Mouse (Mus musculus): ENCODE measurements around the gene Gfi1b.

Gfi1b gene

DNA sequence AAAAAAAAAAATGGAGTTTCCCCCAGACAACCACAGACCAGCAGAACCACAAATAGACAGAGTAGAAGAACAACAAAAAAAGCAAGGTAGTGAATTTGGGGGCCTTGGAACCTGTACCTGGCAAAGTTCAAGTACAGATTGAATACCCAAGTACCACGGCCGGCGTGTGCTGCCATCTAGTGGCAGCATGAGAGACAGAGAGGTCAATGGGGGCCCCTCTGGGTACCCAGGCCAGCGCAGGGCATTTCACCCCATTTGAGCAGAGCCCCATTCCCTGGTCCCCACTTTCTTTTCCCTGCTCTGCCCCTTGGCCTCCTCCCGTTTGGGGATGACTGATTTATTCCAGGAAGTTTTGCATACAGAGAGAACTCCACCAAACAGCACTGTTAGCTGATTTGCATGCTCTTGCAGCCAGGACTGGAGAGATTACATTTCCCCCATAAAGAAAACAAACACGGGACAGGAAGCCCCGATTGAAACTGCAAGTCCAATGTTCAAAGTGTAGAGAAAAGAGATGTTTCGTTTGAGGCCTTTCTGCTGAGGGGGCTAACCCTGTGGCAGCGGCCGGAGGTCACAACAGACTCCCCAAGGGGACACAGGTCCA is 841 bp upstream of the Gfi1b start:
- DNase-seq (ENCODE audit: low spot score): peak; percentile 35

DNA sequence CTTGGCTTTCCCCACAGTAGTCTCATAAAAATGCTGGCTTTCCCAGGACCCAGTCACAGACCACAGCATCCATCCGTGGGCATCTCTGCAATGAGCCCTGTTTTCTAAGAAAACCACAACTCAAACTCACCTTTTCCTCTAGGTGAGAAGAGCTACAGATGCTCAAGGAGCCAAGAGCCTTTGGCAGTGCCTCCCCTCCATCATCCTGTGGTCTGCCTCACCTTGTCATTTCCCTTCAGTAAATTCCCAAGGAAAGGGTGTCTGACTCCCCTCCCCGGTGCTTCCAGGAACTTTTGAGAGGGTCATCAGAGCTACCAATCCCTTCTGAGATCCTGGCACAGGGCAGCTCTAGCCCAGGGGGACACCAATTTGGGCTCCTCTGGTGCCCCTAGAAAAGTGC is 671 bp downstream of the Gfi1b start:
- DNase-seq (ENCODE audit: low spot score): no peak

DNA sequence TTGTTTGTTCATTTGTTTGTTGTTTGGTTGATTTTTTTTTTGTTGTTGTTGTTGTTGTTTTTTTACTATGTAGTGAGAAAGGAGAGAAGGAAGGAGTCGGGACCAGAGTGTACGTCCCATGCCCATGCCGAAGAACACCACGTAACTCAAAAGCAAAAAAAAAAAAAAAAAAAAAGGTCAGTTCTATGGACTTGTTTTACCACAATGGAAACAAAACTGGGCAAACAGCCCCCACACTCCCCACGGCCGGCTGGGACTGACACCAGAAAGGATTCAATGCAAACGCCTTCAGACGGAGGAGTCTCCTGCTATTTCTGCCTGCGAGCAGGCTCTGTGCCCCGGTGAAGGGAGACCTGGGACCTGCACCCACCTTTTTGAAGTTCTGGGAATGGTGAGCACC is 1.3 kb downstream of the Gfi1b start:
- no peak for DNase-seq (ENCODE audit: low spot score)

GRCm38 (mm10) chr2:28619369-28619768 is 2.4 kb downstream of the Gfi1b start:
- no peak for DNase-seq (ENCODE audit: low spot score)

GRCm38 (mm10) chr2:28618777-28619336 is 2.9 kb downstream of the Gfi1b start:
- DNase-seq (ENCODE audit: low spot score): no peak

GRCm38 (mm10) chr2:28617498-28618486 is 4.0 kb downstream of the Gfi1b start:
- DNase-seq (ENCODE audit: low spot score): no peak

GRCm38 (mm10) chr2:28616874-28617273 is 4.9 kb downstream of the Gfi1b start:
- no peak for DNase-seq (ENCODE audit: low spot score)

GRCm38 (mm10) chr2:28616358-28616757 is 5.4 kb downstream of the Gfi1b start:
- DNase-seq (ENCODE audit: low spot score): no peak

DNA sequence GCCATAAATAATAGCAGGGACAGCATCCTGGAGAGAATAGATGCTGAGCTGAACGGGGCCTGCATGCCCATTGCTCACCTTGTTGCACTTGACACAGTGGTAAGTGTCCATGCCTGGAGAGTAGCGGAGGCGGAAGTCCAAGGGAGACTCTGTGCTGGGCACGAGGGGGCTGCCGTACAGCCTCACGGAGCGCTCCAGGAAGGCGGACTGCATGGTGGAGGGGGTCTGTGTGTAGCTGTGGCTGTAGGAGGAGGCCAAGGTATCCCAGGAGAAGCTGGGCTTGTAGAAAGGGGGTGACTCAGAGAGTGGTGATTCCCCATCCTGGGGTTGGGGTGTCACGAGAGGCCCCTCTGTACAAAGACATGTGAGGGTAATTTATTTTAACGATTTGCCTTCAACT is 8.2 kb downstream of the Gfi1b start:
- no peak for DNase-seq (ENCODE audit: low spot score)

- no peak for DNase-seq (ENCODE audit: low spot score)
These were observed 9.2 kb downstream of the Gfi1b start for GRCm38 (mm10) chr2:28612436-28613063.

DNA sequence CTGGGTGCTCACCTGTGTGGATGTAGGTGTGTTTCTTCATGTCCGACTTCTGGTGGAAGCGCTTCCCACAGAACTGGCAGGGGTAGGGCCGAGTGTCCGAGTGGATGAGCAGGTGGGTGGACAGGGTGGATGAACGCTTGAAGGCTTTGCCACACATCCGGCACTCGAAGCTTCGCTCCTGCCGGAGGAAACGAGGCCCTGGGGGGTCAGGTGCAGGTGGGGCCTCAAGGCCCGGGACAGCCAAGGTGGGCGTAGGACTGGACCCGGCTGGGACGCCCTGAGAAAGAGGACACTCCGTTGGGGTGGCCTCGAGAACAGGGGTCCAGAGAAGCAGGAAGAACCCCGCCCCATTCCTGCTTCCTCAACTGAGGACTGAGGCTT is 10.4 kb downstream of the Gfi1b start:
- DNase-seq (ENCODE audit: low spot score): no peak

DNA sequence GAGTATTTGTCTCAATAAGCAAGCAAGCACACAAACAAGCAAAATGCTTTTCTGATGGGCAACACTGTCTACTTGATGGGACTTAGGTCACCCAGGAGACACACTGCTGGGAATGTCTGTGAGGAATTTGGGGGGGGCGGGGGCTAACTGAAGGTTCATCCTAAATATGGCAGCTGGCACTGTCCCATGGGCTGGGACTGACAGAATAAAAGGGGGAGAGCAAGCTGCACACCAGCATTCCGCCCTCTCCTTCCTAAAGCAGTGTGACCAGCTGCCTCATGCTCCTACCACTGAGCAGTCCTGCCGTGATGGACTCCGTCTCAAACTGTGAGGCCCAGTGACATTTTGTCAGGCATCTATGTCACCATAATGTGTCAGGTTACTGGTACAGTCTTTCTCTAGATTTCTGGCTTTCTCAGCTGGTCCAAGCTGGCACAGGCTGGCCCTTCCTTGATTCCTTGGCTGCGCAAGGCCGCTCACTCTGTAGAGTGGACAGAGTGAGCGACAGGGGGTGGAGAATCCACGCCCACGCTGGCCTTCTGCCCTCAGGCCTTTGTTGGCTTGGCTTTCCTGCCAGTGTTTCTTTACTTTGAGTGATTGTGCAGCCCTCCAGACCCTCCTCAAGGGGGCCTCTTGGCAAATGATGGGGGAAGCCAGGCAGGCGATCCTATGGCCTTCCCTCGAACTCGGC is 10.9 kb downstream of the Gfi1b start:
- no peak for DNase-seq (ENCODE audit: low spot score)

DNA sequence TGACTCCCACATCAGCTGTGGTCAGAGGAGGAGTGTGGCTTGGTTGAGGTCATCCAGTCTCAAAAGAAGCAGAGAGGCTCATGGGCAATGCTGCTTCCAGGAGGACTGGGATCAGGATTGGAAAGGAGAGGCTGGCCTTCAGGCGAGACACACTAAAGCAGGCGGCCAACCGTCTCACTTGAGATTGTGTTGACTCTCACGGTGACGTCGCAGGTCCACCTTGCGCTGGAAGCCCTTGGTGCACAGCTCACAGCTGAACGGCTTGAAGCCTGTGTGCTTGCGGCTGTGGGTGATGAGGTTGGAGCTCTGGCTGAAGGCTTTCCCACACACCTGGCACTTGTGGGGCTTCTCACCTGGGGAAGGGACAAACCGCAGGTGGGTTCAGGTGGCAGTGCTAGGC is 11.9 kb downstream of the Gfi1b start:
- no peak for DNase-seq (ENCODE audit: low spot score)

- DNase-seq (ENCODE audit: low spot score): no peak
These were observed 14.2 kb downstream of the Gfi1b start for GRCm38 (mm10) chr2:28607341-28608165.

DNA sequence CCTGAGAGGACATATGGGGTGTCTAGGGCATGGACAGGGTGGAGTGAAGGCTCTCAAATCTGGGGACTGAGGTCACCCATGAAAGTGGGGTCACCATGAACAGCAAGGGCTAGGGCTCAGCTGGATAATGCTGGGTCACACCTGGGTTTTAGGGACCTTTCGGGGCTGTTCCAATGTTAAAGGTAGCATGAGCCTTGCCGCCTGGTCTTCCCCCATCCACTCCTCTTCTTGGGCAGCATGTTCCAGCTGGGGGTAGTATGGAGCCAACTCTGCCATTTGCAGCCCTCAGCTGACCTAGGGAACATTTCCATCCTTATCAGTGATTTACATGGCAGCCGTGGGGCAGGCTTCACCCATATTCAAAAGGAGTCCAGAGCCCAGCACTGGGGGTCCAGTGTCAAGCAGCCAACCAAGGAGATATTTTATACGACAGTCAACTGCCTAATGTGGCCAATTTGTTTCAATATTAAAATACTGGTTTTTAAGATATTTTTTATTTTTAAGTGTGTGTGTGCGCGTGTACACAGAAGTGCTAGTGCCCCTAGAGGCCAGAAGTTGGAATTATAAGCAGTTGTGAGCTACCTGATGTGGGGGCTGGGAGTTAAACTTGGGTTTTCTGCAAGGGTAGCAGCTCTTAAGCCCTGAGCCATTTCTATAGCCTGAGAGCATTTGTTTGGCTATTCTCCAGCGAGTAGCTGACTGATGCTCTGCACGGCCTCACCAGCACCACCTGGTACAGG is 15.0 kb downstream of the Gfi1b start:
- no peak for DNase-seq (ENCODE audit: low spot score)

DNA sequence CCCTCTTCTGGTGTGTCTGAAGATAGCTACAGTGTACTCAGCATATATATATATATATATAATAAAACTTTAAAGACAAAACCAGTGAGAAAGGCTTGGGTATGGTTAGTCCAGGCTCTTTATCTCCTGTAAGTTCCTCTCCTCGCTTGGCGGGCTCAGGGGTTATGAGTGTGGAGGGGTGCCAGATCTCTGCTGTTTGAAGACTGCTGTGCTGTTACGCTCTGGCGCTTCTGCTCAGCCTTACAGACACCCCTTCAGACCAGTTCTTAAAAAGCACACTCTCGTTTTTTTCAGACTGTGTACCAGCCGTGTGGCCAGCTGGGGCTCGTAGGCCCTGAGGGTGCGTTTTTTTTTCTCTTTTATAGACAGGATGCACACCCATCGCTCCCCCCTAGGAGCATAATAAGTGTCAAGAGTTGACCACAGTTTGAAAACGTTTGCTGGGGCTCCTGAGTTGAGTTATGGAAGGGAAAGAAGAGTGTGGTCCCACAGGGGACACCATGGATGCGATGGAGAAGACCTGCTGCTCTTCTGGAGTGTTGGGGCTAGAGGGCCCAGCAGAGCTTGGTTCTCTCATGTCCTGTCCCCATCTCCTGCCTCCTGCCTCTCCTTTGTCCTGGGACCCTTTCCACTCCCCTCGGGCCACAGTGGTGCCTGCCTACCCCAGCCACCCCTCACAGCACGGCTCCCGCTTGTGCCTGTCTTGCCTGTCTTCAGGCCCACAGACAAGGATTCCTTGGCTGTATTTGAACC is 15.8 kb downstream of the Gfi1b start:
- DNase-seq (ENCODE audit: low spot score): no peak

DNA sequence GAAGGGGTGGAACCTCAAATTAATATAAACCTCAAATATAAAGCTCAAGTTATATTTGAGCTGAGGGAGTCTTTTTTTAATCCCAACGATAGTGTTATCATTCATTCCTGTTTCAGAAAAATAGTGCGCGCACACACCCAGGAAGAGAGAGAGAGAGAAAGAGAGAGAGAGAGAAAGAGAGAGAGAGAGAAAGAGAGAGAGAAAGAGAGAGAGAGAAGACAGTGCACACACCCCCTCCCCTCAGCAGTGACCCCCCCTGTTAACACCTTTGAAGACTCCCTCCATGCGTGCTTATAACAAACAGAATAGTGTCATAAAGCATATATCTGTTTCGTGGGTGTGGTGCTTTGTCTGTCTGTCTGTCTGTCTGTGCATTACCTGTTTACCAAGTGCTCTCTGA is 18.2 kb downstream of the Gfi1b start:
- DNase-seq (ENCODE audit: low spot score): no peak

DNA sequence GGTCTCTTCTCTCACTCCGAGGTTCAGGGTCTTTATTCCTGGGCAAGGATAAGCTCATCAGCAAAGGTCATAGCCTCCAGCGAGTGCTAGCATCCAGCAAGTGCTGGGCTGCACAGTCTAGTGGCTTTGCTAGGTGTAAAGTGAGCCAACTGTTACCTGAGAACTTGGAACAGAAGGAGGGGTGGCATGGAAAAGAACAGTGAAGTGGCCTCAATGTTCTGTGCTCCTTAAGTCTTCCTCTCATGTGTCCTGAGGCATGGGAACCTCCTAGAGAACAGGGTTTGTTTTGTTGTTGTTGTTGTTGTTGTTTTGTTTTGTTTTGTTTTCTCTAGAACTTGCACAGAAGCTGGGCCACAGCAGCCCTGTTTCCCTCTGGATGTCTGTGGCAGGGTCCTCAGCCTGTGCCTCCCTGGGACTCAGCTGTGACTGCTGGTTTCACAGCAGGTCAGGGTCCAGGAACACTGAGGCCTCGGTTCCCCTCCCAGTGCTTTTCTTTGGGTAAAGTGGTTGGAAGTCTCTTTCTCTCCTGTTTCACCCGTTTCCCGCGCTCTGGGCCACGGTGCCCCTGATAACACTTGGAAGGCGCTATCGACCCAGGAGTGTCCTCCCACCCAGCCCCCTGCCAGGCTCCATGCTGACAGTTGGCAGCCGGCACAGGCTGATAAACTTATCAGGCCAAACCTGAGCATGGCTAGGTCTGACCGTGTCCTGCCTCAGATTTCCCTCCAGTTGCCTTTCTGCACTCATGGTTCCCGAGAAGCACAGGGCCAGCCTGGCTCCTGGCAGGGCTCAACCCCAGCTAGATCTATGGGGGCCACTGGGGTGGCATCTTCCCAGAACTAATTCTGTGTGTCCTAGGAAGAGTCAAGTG is 19.8 kb downstream of the Gfi1b start:
- no peak for DNase-seq (ENCODE audit: low spot score)

GRCm38 (mm10) chr2:28599569-28599900 is 22.2 kb downstream of the Gfi1b start:
- no peak for DNase-seq (ENCODE audit: low spot score)
